Mouse (Mus musculus): ENCODE measurements around the gene Epb41l3. TPM values are rescaled to one million over a fixed set of nuclear protein-coding genes. Genes with fewer than 3 reads are reported as not detected.
A peak's percentile ranks its signal among the peaks of the same experiment; 100 is the strongest.

The Epb41l3 gene
- polyA plus RNA-seq, 1 experiment from 2014 or later = 76.4 TPM

DNA sequence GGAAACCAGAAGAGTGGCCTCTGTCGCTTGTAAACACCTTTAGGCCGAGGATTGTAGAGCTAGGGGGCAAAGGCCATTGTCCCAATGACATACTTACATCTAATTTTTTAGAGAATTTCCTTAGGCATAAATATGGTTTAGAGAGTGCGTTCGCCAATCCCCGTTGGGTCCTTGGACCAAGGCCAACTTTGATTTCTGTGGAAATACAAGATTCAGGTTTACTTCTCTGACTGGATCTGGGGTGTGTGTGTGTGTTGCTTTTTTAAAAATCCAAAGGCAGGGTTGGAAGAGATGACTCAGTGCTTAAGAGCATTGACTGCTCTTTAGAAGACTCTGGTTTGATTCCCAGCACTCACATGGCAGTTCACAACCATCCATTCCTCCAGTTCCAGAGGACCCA is 83.2 kb downstream of the Epb41l3 start:
- 76% methylated on average over 5 of the region's 5 CpGs for WGBS
- Histone ChIP-seq H3K36me3 (replicated peaks) (no peaks in the 10 kb centered on the region), H3K4me1 (peaks cover 29% of the 10 kb centered on the region), H3K9me3 (no peaks in the 10 kb centered on the region), H3K27ac (replicated peaks) (no peak overlapping the region), H3K27me3 (replicated peaks; ENCODE audit: low read depth, poor library complexity, severe bottlenecking) (peaks cover 29% of the 10 kb centered on the region), H3K4me3 (peak overlapping the region; percentile 93; the same call in 1 of the 2 replicates)
- DNase-seq (ENCODE audit: low spot score) = no peak

DNA sequence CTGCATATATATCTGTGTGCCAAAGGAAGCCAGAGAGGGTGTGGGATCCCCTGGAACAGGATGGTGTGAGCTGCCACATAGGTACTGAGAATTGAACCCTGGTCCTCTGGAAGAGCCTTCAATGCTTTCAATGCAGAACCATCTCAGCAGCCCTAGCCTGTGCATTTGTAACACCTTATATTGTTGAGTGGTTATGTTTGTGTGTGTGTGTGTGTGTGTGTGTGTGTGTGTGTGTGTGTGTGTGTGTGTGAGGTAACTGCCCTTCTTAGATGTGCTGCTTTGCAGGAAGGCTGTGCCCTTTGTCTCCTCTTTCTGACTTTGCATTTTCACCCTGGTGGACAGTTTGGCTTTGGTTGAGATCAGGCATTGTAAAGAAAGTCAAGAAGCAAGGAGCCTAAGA is 87.2 kb downstream of the Epb41l3 start:
- H3K27me3 ChIP-seq (replicated peaks; ENCODE audit: low read depth, poor library complexity, severe bottlenecking) = 0 out of 2 replicates have a peak, but pooled peaks cover 10% of the 10 kb centered on the region
- no peak for DNase-seq (ENCODE audit: low spot score)
- no peaks in the 10 kb centered on the region for H3K9me3 ChIP-seq
- no peak overlapping the region for H3K4me3 ChIP-seq
- peaks cover 12% of the 10 kb centered on the region for H3K4me1 ChIP-seq
- H3K27ac ChIP-seq (replicated peaks) = no peak overlapping the region
- no peaks in the 10 kb centered on the region for H3K36me3 ChIP-seq (replicated peaks)

DNA sequence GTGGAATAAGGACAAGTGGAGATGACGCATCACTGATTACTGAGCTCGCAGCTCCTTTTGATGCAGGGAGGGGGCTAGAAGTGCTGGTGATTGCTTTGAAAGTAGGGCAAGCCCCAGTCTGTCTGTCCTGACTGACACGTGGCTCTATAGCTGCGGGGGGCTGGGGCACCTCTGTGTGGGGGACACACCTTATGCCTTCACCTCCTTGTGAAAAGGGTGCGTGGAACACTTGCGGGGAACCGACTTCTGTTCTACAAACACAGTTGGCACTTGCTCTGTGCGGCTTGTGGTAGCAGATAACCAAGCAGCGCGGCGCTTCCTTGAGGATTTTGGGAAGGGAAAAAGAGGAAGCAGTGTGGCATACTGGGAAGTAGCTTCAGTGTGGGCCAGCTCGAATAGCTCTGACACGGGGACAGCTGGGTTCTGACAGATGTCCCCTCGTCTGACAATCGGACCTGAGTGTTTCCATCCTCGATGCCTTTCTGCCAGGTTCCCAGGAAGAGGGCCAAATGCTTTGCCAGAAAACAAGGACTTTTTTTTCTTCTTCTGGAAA is 101.5 kb downstream of the Epb41l3 start:
- 78% methylated on average over 16 of the region's 16 CpGs for WGBS
- H3K4me3 ChIP-seq = no peak overlapping the region
- no peak for DNase-seq (ENCODE audit: low spot score)
- no peaks in the 10 kb centered on the region for H3K36me3 ChIP-seq (replicated peaks)
- no peak overlapping the region for H3K27ac ChIP-seq (replicated peaks)
- H3K9me3 ChIP-seq = no peaks in the 10 kb centered on the region
- H3K27me3 ChIP-seq (replicated peaks; ENCODE audit: low read depth, poor library complexity, severe bottlenecking) = no peaks in the 10 kb centered on the region
- H3K4me1 ChIP-seq = peaks cover 28% of the 10 kb centered on the region

- H3K36me3 ChIP-seq (replicated peaks) = no peaks in the 10 kb centered on the region
- no peaks in the 10 kb centered on the region for H3K27me3 ChIP-seq (replicated peaks; ENCODE audit: low read depth, poor library complexity, severe bottlenecking)
- H3K4me1 ChIP-seq = peaks cover 36% of the 10 kb centered on the region
- H3K4me3 ChIP-seq = no peak overlapping the region
- no peak overlapping the region for H3K27ac ChIP-seq (replicated peaks)
- no peak for DNase-seq (ENCODE audit: low spot score)
- 84% methylated on average over 5 of the region's 5 CpGs for WGBS
- H3K9me3 ChIP-seq = no peaks in the 10 kb centered on the region
Measured at GRCm38 (mm10) chr17:69177954-69178353, 102.5 kb downstream of the Epb41l3 start.

DNA sequence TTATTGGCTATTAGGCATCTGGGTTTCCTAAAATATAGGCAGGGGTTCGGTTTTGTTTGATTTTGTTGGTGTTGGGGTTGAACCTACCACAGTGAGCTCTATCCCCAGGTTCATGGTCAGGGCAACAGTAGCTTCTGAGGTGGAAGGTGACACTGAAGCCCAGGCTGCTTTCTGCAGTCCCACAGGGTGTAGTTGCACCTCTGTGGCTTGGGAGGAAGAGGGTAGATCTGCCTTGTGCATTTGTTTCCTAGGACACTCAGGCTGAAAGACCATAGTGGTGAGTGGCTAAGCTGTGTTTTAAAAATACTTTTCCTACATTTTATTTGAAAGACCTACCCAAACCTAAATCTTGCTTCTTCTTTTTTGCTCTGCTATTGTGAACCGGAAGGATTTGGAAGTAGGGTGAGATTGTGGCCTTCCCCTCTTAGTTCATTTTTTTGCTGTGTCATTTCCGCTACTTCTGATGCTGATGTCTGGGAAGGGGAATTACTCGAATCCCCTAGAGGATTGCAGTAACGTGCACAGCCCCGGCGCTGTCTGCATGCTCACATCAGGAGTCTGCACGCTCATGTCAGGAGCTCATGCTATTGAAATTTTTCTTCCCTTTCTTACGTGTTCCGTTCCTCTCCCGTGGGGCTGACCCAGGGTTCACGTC is 105.5 kb downstream of the Epb41l3 start:
- Histone ChIP-seq H3K36me3 (replicated peaks) (no peaks in the 10 kb centered on the region), H3K27me3 (replicated peaks; ENCODE audit: low read depth, poor library complexity, severe bottlenecking) (no peaks in the 10 kb centered on the region), H3K4me1 (peaks cover 41% of the 10 kb centered on the region), H3K9me3 (no peaks in the 10 kb centered on the region), H3K27ac (replicated peaks) (peak overlapping the region; percentile 31; the same call in 1 of the 2 replicates), H3K4me3 (peak overlapping the region; percentile 26; the same call in 1 of the 2 replicates)
- 33% methylated on average over 12 of the region's 12 CpGs for WGBS
- peak; percentile 60 for DNase-seq (ENCODE audit: low spot score)

DNA sequence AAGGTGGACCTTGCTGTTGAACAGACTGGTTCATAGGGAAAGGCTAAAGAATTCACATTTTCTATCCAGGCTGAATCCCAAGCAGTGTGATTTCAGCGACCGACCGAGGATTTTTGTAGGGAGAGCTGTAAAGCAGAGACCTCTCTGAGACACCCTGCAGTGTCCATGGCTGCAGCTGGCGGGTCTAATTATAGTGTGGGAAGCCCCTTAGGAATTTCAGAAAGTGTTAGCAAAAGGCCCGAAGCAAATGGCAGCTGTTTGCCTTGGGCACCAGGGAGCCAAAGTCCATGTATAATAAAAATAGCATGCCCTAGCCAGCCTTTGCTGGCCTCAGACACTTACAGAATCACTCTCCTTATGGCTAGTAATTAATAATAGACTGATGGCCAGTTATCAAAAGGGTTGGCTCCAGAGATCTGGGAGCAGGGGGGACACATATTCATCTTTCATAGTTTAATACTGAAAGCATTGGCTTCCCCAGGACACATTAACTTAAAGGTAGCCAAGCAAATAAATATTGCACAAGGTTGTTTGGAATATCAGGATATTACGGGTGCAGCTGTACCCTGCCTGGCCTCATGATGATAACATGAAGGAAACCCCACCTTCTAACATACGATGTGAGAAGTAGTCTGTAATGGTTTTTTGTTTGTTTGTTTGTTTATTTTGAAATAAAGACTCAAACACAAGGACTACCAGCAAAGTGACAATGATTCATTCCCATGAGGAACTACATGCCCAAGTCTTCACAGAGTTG is 106.3 kb downstream of the Epb41l3 start:
- 34% methylated on average over 7 of the region's 7 CpGs for whole genome bisulfite sequencing
- Histone ChIP-seq H3K4me1 (peaks cover 40% of the 10 kb centered on the region), H3K36me3 (replicated peaks) (no peaks in the 10 kb centered on the region), H3K27me3 (replicated peaks; ENCODE audit: low read depth, poor library complexity, severe bottlenecking) (no peaks in the 10 kb centered on the region), H3K9me3 (no peaks in the 10 kb centered on the region), H3K4me3 (peak overlapping the region; percentile 26; the same call in 1 of the 2 replicates), H3K27ac (replicated peaks) (peak overlapping the region; percentile 31; the same call in 1 of the 2 replicates)
- no peak for DNase-seq (ENCODE audit: low spot score)

DNA sequence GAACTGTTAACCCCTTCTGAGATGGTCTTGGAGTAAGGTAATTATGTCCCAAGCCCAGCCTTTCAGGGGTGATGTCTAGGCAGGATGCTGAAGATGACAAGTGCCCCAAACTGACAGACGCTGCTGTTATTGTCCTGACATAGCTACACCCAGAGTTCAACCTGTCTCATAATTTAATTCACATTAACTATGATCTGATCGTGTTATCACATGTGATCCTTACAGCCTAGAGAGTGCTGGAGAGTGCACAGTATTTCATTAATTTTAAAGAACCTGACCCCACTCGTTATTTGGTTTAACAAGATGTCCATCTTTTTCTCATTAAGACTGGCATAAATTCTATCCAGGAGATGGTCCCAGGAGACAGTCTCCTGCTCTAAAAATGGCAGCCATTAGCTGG is 112.3 kb downstream of the Epb41l3 start:
- no peak for DNase-seq (ENCODE audit: low spot score)
- Histone ChIP-seq H3K9me3 (no peaks in the 10 kb centered on the region), H3K27me3 (replicated peaks; ENCODE audit: low read depth, poor library complexity, severe bottlenecking) (no peaks in the 10 kb centered on the region), H3K4me1 (peaks cover 26% of the 10 kb centered on the region), H3K36me3 (replicated peaks) (no peaks in the 10 kb centered on the region), H3K27ac (replicated peaks) (no peak overlapping the region), H3K4me3 (no peak overlapping the region)
- WGBS = 52% methylated on average over 3 of the region's 3 CpGs

DNA sequence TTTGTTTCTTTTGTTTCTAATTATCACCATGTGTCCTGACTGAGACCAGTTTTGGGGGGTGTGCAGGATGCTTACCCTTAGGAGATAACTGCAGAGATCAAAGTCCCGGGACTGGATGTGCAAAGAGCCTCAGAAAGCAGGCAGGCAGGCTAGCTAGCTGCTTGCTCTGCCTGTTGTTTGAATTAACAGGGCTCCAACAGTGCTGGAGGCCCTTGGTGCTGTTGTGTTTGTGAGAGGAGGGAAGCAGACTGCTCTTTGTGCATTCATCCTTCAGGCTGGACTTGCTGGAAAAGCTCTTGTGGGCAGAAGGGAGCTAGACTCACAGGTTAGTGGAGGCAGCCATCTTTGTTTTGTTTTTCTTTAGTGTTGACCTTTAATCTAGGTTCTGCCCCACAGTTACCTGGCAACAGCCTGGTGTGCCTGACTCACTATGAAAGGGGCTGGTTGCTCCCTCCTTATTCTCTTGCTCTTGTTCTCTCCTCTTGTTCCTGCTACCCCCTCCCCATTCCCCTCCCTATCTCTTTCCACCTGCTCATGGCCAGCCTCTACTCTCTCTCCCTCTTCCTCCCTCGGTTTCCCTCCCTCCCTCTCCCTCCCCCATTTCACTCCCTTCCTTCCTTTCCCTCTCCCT is 117.5 kb downstream of the Epb41l3 start:
- Histone ChIP-seq H3K4me3 (no peak overlapping the region), H3K4me1 (peaks cover 40% of the 10 kb centered on the region), H3K36me3 (replicated peaks) (no peaks in the 10 kb centered on the region), H3K27ac (replicated peaks) (peak overlapping the region; percentile 78), H3K9me3 (no peaks in the 10 kb centered on the region), H3K27me3 (replicated peaks; ENCODE audit: low read depth, poor library complexity, severe bottlenecking) (no peaks in the 10 kb centered on the region)
- 8% methylated on average over 2 of the region's 2 CpGs for WGBS
- no peak for DNase-seq (ENCODE audit: low spot score)

DNA sequence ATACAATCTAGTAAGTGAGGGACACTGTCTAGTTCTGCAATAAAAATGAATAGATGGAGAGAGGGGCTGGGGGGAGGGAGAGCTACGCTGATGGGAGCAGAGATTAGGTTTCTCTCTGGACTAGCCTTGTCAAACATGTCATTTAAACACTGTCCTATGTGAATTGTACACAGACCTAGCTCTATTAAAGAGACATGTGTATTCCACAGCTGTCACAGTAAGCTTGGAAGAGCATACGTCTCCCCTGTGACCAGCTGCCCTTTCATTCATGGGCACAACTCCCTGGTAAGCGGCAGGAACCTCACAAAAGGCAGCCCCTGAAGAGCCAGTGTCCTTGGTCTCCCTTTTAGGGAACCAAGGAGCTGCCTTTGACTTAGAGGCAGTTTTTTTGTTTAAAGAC is 119.1 kb downstream of the Epb41l3 start:
- no peaks in the 10 kb centered on the region for H3K36me3 ChIP-seq (replicated peaks)
- H3K27me3 ChIP-seq (replicated peaks; ENCODE audit: low read depth, poor library complexity, severe bottlenecking) = no peaks in the 10 kb centered on the region
- H3K4me1 ChIP-seq = peaks cover 42% of the 10 kb centered on the region
- H3K4me3 ChIP-seq = no peak overlapping the region
- no peaks in the 10 kb centered on the region for H3K9me3 ChIP-seq
- no peak for DNase-seq (ENCODE audit: low spot score)
- no peak overlapping the region for H3K27ac ChIP-seq (replicated peaks)
- WGBS = 34% methylated on average over 3 of the region's 3 CpGs

- DNase-seq (ENCODE audit: low spot score) = no peak
- H3K4me3 ChIP-seq = no peak overlapping the region
- H3K36me3 ChIP-seq (replicated peaks) = no peaks in the 10 kb centered on the region
- H3K27ac ChIP-seq (replicated peaks) = no peak overlapping the region
- H3K27me3 ChIP-seq (replicated peaks; ENCODE audit: low read depth, poor library complexity, severe bottlenecking) = no peaks in the 10 kb centered on the region
- peaks cover 42% of the 10 kb centered on the region for H3K4me1 ChIP-seq
- 84% methylated on average over 6 of the region's 6 CpGs for WGBS
- no peaks in the 10 kb centered on the region for H3K9me3 ChIP-seq
Measured at GRCm38 (mm10) chr17:69195758-69196157, 120.3 kb downstream of the Epb41l3 start.

DNA sequence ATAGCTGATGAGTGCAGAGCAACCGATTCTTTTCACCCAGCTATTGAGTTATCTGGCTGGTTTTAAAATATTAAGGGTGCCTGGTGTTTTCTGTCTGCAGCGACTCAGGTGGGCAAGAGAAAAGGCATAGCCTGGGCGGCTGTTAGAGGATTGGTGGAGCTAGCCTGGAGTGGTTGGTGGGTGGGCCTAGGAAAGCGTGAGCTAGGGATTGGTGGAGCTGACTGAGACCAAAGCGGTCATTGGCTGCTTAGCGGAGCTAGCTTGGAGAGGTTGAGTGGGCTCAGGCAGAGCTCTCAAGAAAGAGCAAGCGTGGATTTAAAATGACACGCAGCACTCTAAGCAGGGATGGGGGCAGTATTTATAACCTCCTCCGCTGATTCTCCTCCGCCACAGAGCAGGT is 121.2 kb downstream of the Epb41l3 start:
- peaks cover 42% of the 10 kb centered on the region for H3K4me1 ChIP-seq
- no peak overlapping the region for H3K27ac ChIP-seq (replicated peaks)
- 79% methylated on average over 10 of the region's 10 CpGs for WGBS
- no peaks in the 10 kb centered on the region for H3K36me3 ChIP-seq (replicated peaks)
- no peaks in the 10 kb centered on the region for H3K27me3 ChIP-seq (replicated peaks; ENCODE audit: low read depth, poor library complexity, severe bottlenecking)
- no peaks in the 10 kb centered on the region for H3K9me3 ChIP-seq
- DNase-seq (ENCODE audit: low spot score) = no peak
- H3K4me3 ChIP-seq = no peak overlapping the region

DNA sequence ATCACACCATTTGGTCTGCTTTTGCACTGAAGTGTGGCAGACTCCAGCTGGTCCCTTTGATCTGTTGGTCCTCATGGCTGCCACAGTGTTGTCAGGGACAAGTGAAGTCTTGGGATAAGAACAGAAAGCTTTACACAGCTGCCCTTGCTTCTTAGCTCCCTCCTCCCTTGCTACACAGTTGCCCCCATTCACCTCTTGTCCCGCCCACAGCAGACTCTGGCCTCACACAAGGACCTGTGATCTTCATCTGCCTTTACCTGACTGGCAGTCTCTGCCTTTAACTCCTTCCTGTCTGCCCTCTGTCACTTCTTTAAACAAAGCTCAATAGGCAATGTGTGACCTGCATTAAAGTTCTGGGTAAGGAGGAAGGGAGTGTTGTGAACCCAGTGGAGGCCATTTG is 123.3 kb downstream of the Epb41l3 start:
- 30% methylated on average over 1 of the region's 1 CpGs for WGBS
- DNase-seq (ENCODE audit: low spot score) = no peak
- Histone ChIP-seq H3K4me1 (peaks cover 23% of the 10 kb centered on the region), H3K27ac (replicated peaks) (no peak overlapping the region), H3K27me3 (replicated peaks; ENCODE audit: low read depth, poor library complexity, severe bottlenecking) (no peaks in the 10 kb centered on the region), H3K4me3 (no peak overlapping the region), H3K9me3 (no peaks in the 10 kb centered on the region), H3K36me3 (replicated peaks) (no peaks in the 10 kb centered on the region)
